Mouse (Mus musculus) midbrain, embryonic 16.5 days (tissue): ENCODE measurements around the gene Prkcsh. TPM values are rescaled to one million over a fixed set of nuclear protein-coding genes. Genes with fewer than 3 reads are reported as not detected.

Experiments used
- ATAC-seq: fragments of 200-750 bp; cut with Nextera tagmentation; 2 replicates; pipeline ENCODE4 v1.8.0; 2017; ENCODE audit warnings: moderate TSS enrichment
- H3K27ac ChIP-seq: fragments of 300-500 bp; sonication (generic); 2 replicates; pipeline ENCODE4 v1.5.1; 2014; ENCODE audit warnings: mild to moderate bottlenecking, low read length, mixed read lengths
- H3K27me3 ChIP-seq: fragments of 300-500 bp; sonication (generic); 2 replicates; pipeline ENCODE4 v1.6.1; 2014; ENCODE audit warnings: low read depth, low read length, mixed read lengths; ENCODE audit not compliant: control insufficient read depth, insufficient read depth
- H3K36me3 ChIP-seq: fragments of 300-500 bp; sonication (generic); 2 replicates; pipeline ENCODE4 v1.6.1; 2014; ENCODE audit warnings: mild to moderate bottlenecking, low read length, moderate library complexity, mixed read lengths; ENCODE audit not compliant: control insufficient read depth, insufficient read depth
- H3K4me1 ChIP-seq: fragments of 300-500 bp; sonication (generic); 2 replicates; pipeline ENCODE4 v1.6.1; 2014; ENCODE audit warnings: mild to moderate bottlenecking, low read length, mixed read lengths; ENCODE audit not compliant: control insufficient read depth, insufficient read depth
- H3K4me2 ChIP-seq: fragments of 300-500 bp; sonication (generic); 2 replicates; pipeline ENCODE4 v1.6.1; 2014; ENCODE audit warnings: mild to moderate bottlenecking, low read length, mixed read lengths
- H3K4me3 ChIP-seq: fragments of 300-500 bp; sonication (generic); 2 replicates; pipeline ENCODE4 v1.5.1; 2014; ENCODE audit warnings: low read depth, mild to moderate bottlenecking, low read length, moderate library complexity, mixed read lengths
- H3K9ac ChIP-seq: fragments of 300-500 bp; sonication (generic); 2 replicates; pipeline ENCODE4 v1.6.1; 2014; ENCODE audit warnings: low read depth, low read length, mixed read lengths
- H3K9me3 ChIP-seq: fragments of 300-500 bp; sonication (generic); replicated peaks from 2 replicates; pipeline ENCODE4 v1.6.1; 2014; ENCODE audit warnings: mild to moderate bottlenecking, low read length, mixed read lengths; ENCODE audit not compliant: control insufficient read depth, poor library complexity, severe bottlenecking
- WGBS: fragments of 180-500 bp; shearing (Covaris S2); extraction: QIAGEN DNeasy Blood & Tissue Kit; methylation state at CpG from one replicate; pipeline ENCODE4 v1.1.7; 2014; 5-methylcytosine and 5-hydroxymethylcytosine counted together
- polyA plus RNA-seq: library from polyadenylated mRNA; unstranded; fragments of >200 nt; fragmentation: Nextera tagmentation; extraction: Ambion mirVana; gene quantifications from 2 replicates; pipeline ENCODE4 v1.2.1, GENCODE M21; 2015

Prkcsh gene
- 83.0 and 90.3 TPM in 2 replicates for polyA plus RNA-seq

DNA sequence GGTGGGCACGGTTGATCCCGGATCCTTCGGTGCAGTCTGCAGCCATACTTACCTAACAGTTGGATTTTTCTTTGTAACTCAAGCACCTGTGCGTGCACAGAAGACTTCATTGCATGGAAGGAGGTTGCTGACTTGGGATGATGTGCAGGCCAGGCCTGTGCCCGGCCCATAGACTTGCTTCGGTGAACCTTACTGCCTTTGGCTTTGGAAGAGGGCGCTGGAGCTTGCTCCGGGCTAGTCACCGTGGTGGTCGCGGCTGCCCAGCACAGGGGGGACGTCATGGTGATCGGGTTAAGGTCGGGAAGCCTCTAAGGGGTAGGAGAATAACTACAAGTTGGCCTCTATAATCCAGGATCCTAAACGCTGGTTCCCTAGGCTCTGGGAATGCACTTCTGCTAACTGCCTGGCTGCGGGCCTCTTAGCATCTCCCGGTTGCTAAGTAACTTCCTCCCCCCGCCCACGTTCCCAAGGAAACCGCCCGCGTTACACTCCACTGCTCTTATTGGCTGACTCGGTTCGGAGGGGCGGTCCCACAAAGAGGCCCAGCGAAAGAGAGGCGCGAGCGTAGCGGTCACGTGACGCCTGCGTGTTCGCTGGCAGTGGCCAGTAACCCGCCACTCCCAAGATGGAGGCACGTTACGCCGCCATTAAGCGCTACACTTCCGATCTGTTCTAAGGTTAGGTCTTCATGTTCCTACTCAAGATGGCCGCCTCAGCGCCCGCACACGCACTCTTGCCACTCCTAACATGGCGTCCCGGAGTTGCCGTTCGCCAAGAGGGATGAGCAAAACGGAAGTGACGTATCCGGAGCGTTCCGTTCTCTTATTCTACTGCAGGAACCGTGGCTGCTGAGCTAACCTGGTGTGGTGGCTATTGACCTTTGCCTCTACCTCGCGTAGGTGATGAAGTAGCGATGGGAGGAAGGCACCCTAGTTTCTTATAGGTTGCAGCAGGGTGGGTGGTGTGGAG lies at the start of gene Prkcsh, which contains the start of gene Ccdc151:
Gene Prkcsh, plus strand, starts transcription at position 613 of the 969 bp plus-strand sequence.
Gene Ccdc151, minus strand, starts transcription at position 441 of the 969 bp plus-strand sequence.
- Histone ChIP-seq H3K9me3 (no peaks in the 10 kb centered on the region), H3K27me3 (no peaks in the 10 kb centered on the region), H3K4me1 (peaks cover 21% of the 10 kb centered on the region), H3K4me2 (peak within 1 kb of the TSS; percentile 75), H3K9ac (peak within 1 kb of the TSS; percentile 71), H3K36me3 (no peaks in the 10 kb centered on the region), H3K4me3 (peak within 1 kb of the TSS; percentile 57), H3K27ac (peak within 1 kb of the TSS; percentile 74)
- 4% methylated on average over 57 of the region's 57 CpGs for WGBS
- peak; percentile 98 for ATAC-seq

DNA sequence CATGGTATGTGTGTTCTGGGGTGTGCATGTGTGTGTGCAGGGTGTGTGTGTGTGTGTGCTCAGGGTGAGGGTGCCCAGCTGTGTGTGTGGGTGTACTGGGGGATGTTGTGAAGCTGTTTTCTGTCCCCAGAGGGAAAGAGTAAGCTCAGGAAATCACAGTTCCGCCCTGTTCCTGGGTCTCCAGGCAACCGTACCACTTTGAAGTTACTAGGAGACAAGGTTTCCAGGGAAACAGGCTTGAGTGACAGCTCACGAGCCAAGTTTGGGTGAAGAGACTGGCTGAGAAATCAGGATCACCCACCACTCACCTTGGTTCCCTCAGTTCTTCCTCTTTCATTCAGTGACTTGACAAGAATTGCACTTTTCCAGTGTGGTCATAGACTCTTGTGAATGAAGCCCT lies 49.0 kb upstream of the Prkcsh start:
- Histone ChIP-seq H3K9ac (no peak overlapping the region), H3K27ac (peak overlapping the region; percentile 71), H3K9me3 (no peaks in the 10 kb centered on the region), H3K4me2 (peak overlapping the region; percentile 17; the same call in 1 of the 2 replicates), H3K27me3 (no peaks in the 10 kb centered on the region), H3K36me3 (no peaks in the 10 kb centered on the region), H3K4me3 (no peak overlapping the region), H3K4me1 (peaks cover 23% of the 10 kb centered on the region)
- ATAC-seq, result peak; percentile 15
- whole genome bisulfite sequencing, result 0% methylated on average over 3 of the region's 3 CpGs

DNA sequence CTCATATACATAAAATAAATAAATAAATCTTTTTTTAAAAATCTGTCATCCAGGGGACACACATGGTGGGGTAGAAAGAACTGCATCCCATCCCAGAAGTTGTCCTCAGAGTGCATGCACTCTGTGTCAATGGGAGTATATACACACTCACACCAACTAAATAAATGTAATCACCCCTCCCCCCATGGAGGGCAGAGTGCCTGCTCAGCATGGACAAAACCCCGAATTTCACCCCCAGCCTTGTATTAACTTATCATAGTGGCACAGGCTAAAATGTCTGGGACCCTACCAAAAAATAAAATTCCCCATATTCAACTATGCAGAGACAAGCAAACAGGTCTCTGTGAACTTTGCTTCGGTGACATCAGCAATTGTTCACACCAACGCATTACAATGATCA lies 48.0 kb upstream of the Prkcsh start:
- no peak overlapping the region for H3K9ac ChIP-seq
- peaks cover 6% of the 10 kb centered on the region for H3K27me3 ChIP-seq
- H3K36me3 ChIP-seq, result no peaks in the 10 kb centered on the region
- H3K4me3 ChIP-seq, result no peak overlapping the region
- no peak overlapping the region for H3K27ac ChIP-seq
- ATAC-seq, result no peak
- peaks cover 23% of the 10 kb centered on the region for H3K4me1 ChIP-seq
- H3K4me2 ChIP-seq, result no peak overlapping the region
- 71% methylated on average over 3 of the region's 3 CpGs for WGBS
- H3K9me3 ChIP-seq, result no peaks in the 10 kb centered on the region

DNA sequence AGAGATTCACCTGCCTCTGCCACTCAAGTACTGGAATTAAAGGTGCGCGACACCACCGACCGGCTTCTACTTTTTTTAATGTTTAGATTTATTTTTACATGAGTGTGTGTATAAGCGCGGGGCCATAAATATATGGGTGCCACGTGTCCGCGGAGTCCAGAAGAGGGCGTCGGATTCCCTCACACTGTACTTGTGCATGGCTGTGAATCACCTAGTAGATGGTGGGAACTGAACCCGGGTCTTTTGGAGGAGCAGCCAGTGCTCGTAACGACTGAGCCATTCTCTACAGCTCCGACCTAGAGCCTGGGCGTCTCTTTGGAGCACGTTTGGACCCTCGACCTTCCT lies 47.4 kb upstream of the Prkcsh start:
- peak overlapping the region; percentile 36; the same call in 1 of the 2 replicates for H3K9ac ChIP-seq
- peaks cover 12% of the 10 kb centered on the region for H3K27me3 ChIP-seq
- peak; percentile 63 for ATAC-seq
- H3K27ac ChIP-seq, result peak overlapping the region; percentile 89
- H3K9me3 ChIP-seq, result no peaks in the 10 kb centered on the region
- H3K4me1 ChIP-seq, result peaks cover 23% of the 10 kb centered on the region
- WGBS, result 3% methylated on average over 18 of the region's 18 CpGs
- peak overlapping the region; percentile 71 for H3K4me2 ChIP-seq
- peak overlapping the region; percentile 59 for H3K4me3 ChIP-seq
- H3K36me3 ChIP-seq, result no peaks in the 10 kb centered on the region

DNA sequence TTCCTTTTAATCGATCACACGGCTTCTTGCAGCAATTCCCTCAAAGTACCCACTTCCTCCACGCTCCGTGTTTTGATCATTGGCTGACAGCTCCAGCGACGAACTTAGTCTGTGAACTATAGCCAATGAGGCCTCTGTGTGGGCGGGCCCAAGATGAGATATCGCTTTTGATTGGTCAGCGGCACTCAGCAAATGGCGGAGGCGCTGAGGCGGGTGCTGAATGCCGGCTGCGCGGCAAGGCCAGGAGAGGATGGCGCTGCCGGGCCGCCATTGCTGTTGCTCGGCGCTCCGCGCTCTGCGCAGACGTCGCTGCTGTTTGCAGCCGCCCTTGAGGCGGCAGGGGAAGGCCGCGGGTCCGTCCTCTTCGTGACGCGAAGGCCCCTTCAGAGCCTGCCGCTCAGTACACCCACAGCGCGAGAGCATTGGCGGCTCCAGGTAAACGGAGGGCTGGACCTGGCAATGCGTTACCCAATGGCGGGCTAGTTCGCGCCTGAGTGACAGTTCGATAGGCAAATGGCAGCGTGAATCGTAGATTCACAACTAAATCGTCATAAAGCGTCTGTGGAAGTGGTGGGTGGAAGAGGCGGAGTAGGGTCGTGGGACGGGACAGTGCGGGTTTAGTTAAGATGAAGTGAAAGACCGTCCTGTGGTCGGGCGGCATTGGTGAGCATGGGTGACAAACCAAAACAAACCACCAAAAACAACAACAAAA lies 46.9 kb upstream of the Prkcsh start, which contains the start of gene Swsap1:
Gene Swsap1, plus strand, starts transcription at position 186 of the 712 bp plus-strand sequence.
- no peaks in the 10 kb centered on the region for H3K9me3 ChIP-seq
- peaks cover 17% of the 10 kb centered on the region for H3K27me3 ChIP-seq
- peak within 1 kb of the TSS; percentile 81 for H3K9ac ChIP-seq
- peak; percentile 98 for ATAC-seq
- peak within 1 kb of the TSS; percentile 71 for H3K4me2 ChIP-seq
- peaks cover 25% of the 10 kb centered on the region for H3K4me1 ChIP-seq
- no peaks in the 10 kb centered on the region for H3K36me3 ChIP-seq
- peak within 1 kb of the TSS; percentile 96 for H3K27ac ChIP-seq
- H3K4me3 ChIP-seq, result peak within 1 kb of the TSS; percentile 59
- WGBS, result under 1% methylated on average over 52 of the region's 54 CpGs

DNA sequence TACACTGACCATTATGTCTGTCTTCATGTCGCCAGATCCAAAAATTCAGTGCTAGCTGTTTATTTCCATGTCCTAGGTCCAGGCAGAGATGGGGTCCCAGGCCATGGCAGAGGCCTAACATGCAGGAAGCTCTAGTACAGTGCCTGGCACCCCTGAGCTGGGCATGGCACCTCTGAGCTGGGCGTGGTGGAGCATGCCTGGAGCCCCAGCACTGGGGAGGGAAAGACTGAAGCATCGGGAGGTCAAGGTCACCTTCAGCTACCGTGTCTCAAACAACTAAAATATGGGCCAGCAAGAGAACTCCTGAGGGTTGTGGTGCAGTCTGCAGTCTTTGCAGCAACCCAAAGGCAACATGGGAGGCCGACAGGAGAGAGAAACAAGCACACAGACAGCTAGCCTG lies 44.2 kb upstream of the Prkcsh start:
- Histone ChIP-seq H3K4me1 (peaks cover 35% of the 10 kb centered on the region), H3K4me2 (no peak overlapping the region), H3K36me3 (no peaks in the 10 kb centered on the region), H3K27ac (no peak overlapping the region), H3K27me3 (peaks cover 43% of the 10 kb centered on the region), H3K9ac (no peak overlapping the region), H3K9me3 (no peaks in the 10 kb centered on the region), H3K4me3 (no peak overlapping the region)
- ATAC-seq, result no peak
- WGBS, result 90% methylated on average over 5 of the region's 5 CpGs

DNA sequence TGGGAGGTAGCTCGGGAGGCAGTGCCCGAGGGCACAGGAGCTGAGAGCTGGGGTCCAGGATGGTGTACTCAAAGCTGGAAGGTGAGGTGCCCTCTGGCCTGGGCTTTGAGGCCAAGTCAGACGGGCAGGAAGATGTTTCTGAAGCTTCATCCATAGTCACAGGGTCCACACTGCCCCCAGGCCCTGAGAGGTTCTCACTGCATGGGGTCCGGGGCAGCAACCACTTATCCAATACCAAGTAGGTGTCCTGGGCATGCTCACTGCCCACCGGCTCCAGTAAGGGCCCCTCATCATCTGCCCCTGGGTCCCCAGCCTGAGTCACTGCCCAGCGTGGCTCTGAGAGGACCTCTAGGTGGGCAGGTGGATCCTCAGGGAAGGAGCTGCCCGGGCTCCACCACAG lies 43.4 kb upstream of the Prkcsh start:
- ATAC-seq, result no peak
- WGBS, result 93% methylated on average over 7 of the region's 7 CpGs
- Histone ChIP-seq H3K4me2 (no peak overlapping the region), H3K4me1 (peaks cover 28% of the 10 kb centered on the region), H3K9me3 (no peaks in the 10 kb centered on the region), H3K27me3 (peaks cover 49% of the 10 kb centered on the region), H3K27ac (no peak overlapping the region), H3K9ac (no peak overlapping the region), H3K4me3 (no peak overlapping the region), H3K36me3 (no peaks in the 10 kb centered on the region)

DNA sequence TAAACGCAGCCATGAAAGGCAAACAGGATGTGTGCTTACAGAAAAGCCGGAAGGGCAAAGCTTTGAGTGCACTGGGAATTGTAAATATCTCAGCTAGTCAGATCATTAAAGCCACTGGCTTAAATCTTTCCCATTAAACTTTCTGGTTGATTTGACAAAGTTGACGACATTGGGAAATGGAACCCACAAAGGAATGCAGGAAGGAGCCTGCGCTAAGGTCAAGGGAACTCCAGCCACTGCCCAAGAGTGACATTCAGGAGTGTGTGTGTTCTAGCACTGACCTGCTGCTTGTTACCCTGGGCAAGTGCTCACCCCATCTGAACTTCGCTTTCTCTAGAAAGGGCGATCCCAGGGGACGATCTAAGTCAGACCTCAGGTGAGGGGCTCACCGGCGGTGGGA lies 42.5 kb upstream of the Prkcsh start:
- H3K36me3 ChIP-seq, result no peaks in the 10 kb centered on the region
- no peak for ATAC-seq
- H3K4me3 ChIP-seq, result no peak overlapping the region
- no peak overlapping the region for H3K27ac ChIP-seq
- no peak overlapping the region for H3K9ac ChIP-seq
- peaks cover 49% of the 10 kb centered on the region for H3K27me3 ChIP-seq
- WGBS, result 54% methylated on average over 9 of the region's 9 CpGs
- H3K4me2 ChIP-seq, result no peak overlapping the region
- H3K9me3 ChIP-seq, result no peaks in the 10 kb centered on the region
- H3K4me1 ChIP-seq, result peaks cover 23% of the 10 kb centered on the region
